ENCODE assay signal across 9 mouse cellular contexts in genomic region chr13:73446494-73446893, GRCm38 (mm10). TPM values are rescaled to one million over a fixed set of nuclear protein-coding genes. Genes with fewer than 3 reads are reported as not detected.
DNase-seq lines count a peak whose midpoint lies in the region; ATAC-seq and TF ChIP-seq lines count a peak whose summit lies in the region.
"Had no signal": no experiment of that assay in that cellular context is flagged by ENCODE, and none has a peak within 500 bp of the region (broad histone marks: within the 10 kb centered on the region; RNA-seq: fewer than 3 reads in every experiment).

No protein-coding gene starts in this region.

- WGBS in heart, embryonic 12.5 days: 60% methylated on average over 4 of the region's 4 CpGs
- 61% methylated on average over 4 of the region's 4 CpGs for WGBS in hindbrain, embryonic 12.5 days
- WGBS in lung, embryonic 15.5 days: 25% methylated on average over 4 of the region's 4 CpGs
- 87% methylated on average over 4 of the region's 4 CpGs for WGBS in thymus, adult 2 months

- no peaks in the 10 kb centered on the region; the same call in none of the 2 replicates for H3K27me3 ChIP-seq in heart, embryonic 12.5 days (replicated peaks)
- no peaks in the 10 kb centered on the region for H3K27me3 ChIP-seq in hindbrain, embryonic 12.5 days
- H3K27me3 ChIP-seq in lung, embryonic 15.5 days: no peaks in the 10 kb centered on the region
- H3K27me3 ChIP-seq in thymus, adult 2 months (ENCODE audit: control insufficient read depth, insufficient read depth, low read length): no peaks in the 10 kb centered on the region

- H3K27ac ChIP-seq in heart, embryonic 12.5 days (ENCODE audit: poor library complexity, severe bottlenecking): peak overlapping the region; percentile 44; the same call in 1 of the 2 replicates
- H3K27ac ChIP-seq in hindbrain, embryonic 12.5 days: peak overlapping the region; percentile 62
- H3K27ac ChIP-seq in lung, embryonic 15.5 days: peak overlapping the region; percentile 93
- no peak overlapping the region for H3K27ac ChIP-seq in thymus, adult 2 months (ENCODE audit: control insufficient read depth, insufficient read depth, low read length)

- H3K4me3 ChIP-seq in heart, embryonic 12.5 days: no peak overlapping the region
- no peak overlapping the region for H3K4me3 ChIP-seq in hindbrain, embryonic 12.5 days
- H3K4me3 ChIP-seq in lung, embryonic 15.5 days: no peak overlapping the region
- no peak overlapping the region for H3K4me3 ChIP-seq in thymus, adult 2 months (ENCODE audit: control insufficient read depth, insufficient read depth, low read length)

- intact Hi-C loops in heart, postnatal 14 days (cut with DNase I): no loop called here

- peak; percentile 33; the same call in 1 of the 2 replicates for ATAC-seq in heart, embryonic 12.5 days (ENCODE audit: insufficient number of reproducible peaks, low FRiP score)
- no peak for ATAC-seq in hindbrain, embryonic 12.5 days (ENCODE audit: low FRiP score)
- peak; percentile 80 for ATAC-seq in lung, embryonic 15.5 days (ENCODE audit: borderline replicate concordance, extremely low read depth, low FRiP score, low TSS enrichment)

- H3K36me3 ChIP-seq in heart, embryonic 12.5 days: no peaks in the 10 kb centered on the region
- H3K36me3 ChIP-seq in hindbrain, embryonic 12.5 days: no peaks in the 10 kb centered on the region
- no peaks in the 10 kb centered on the region for H3K36me3 ChIP-seq in lung, embryonic 15.5 days
- no peaks in the 10 kb centered on the region for H3K36me3 ChIP-seq in thymus, adult 2 months (ENCODE audit: control insufficient read depth, insufficient read depth, low read length)

- H3K4me1 ChIP-seq in heart, embryonic 12.5 days (replicated peaks): peaks cover 22% of the 10 kb centered on the region
- no peaks in the 10 kb centered on the region for H3K4me1 ChIP-seq in hindbrain, embryonic 12.5 days
- peaks cover 52% of the 10 kb centered on the region for H3K4me1 ChIP-seq in lung, embryonic 15.5 days
- no peaks in the 10 kb centered on the region for H3K4me1 ChIP-seq in thymus, adult 2 months (replicated peaks; ENCODE audit: control insufficient read depth, insufficient read depth, low read length)

- H3K9ac ChIP-seq in heart, embryonic 12.5 days: no peak overlapping the region
- H3K9ac ChIP-seq in hindbrain, embryonic 12.5 days: no peak overlapping the region
- no peak overlapping the region for H3K9ac ChIP-seq in lung, embryonic 15.5 days

- H3K4me2 ChIP-seq in heart, embryonic 12.5 days: no peak overlapping the region
- no peak overlapping the region for H3K4me2 ChIP-seq in hindbrain, embryonic 12.5 days (replicated peaks)
- H3K4me2 ChIP-seq in lung, embryonic 15.5 days: peak overlapping the region; percentile 17; the same call in 1 of the 2 replicates

- TF ChIP-seq POLR2A in thymus, adult 2 months (IDR thresholded peaks at IDR 0.05; ENCODE audit: control insufficient read depth, extremely low read depth, insufficient read depth, low read length, poor library complexity): no peak

- H3K9me3 ChIP-seq in heart, embryonic 12.5 days (replicated peaks): no peaks in the 10 kb centered on the region
- no peaks in the 10 kb centered on the region for H3K9me3 ChIP-seq in hindbrain, embryonic 12.5 days (replicated peaks)
- no peaks in the 10 kb centered on the region for H3K9me3 ChIP-seq in lung, embryonic 15.5 days

- DNase-seq in heart, postnatal 14 days: no peak
- DNase-seq in embryo, embryonic 10 days (ENCODE audit: low spot score): peak; percentile 27
- no peak for DNase-seq in adrenal gland, adult (ENCODE audit: inconsistent age in 2 of 2, low spot score in 1 of 2)
- no peak for DNase-seq in urinary bladder, adult 2 months (ENCODE audit: low spot score)
- no peak for DNase-seq in thymus, adult 2 months
- DNase-seq: thymus, postnatal 4 days had no signal

- TF ChIP-seq CTCF in thymus, adult 2 months (IDR thresholded peaks at IDR 0.05; ENCODE audit: borderline replicate concordance, control insufficient read depth, extremely low read depth, insufficient read depth, low read length, poor library complexity): no peak

RNA-seq across cellular contexts. Expression of gene Lpcat1, which starts 20.5 kb away (rescaled TPM):
- polyA plus RNA-seq in heart, embryonic 12.5 days (2016; fragmentation: Nextera tagmentation; extraction: Ambion mirVana): 24.1 and 25.1 TPM in 2 replicates
- 10 to 100 TPM in 1 of 2 experiments, 1 to 10 TPM in 1; 8.0 to 10.6 TPM for total RNA-seq in heart, postnatal 14 days (2021)
- polyA plus RNA-seq in hindbrain, embryonic 12.5 days (2016; fragmentation: Nextera tagmentation; extraction: Ambion mirVana): 67.0 and 68.4 TPM in 2 replicates
- 86.3 and 99.2 TPM in 2 replicates for polyA plus RNA-seq in lung, embryonic 15.5 days (2015; fragmentation: Nextera tagmentation; extraction: Ambion mirVana)
- polyA plus RNA-seq in urinary bladder, adult 2 months (2012; rRNA removed): 15.2 and 17.2 TPM in 2 replicates
- 38.9 and 40.9 TPM in 2 replicates for polyA plus RNA-seq in thymus, adult 2 months (2012; rRNA removed)
